ENCODE assay signal across 8 mouse cellular contexts in the genomic region with DNA sequence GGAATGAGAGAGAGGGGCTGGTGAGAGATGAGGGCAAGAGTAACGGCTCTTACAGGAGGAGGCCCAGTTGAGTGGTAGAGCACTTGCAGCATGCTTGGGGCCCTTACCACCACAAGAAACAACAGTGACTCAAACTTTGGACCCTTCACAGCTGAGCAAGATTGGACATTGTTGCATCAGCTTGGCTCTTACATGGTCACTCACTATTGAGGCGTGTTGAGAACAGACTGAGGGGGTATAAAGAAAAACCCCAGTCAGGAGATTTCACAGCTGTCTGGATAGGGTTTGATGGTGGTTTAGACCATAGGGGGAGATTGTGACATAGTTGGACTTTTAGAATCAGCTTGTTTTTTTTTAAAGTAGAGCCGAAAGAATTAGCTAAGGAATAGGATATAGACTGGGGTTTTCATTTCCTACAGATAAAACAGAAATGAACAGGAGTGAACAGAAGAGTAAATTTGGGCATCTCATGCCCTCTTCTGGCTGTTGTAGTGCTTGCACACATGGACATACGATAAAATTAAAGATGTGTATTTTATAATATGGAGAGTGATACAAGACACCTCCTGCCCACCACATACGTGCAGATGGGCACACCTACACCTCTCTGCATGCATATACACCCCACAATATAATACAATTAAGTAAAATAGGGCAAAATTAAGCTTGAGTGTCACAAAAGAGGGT. TPM values are rescaled to one million over a fixed set of nuclear protein-coding genes. Genes with fewer than 3 reads are reported as not detected.
A peak's percentile ranks its signal among the peaks of the same experiment; 100 is the strongest.
DNase-seq lines count a peak whose midpoint lies in the region; ATAC-seq and TF ChIP-seq lines count a peak whose summit lies in the region.
"Had no signal": no experiment of that assay in that cellular context is flagged by ENCODE, and none has a peak within 500 bp of the region (broad histone marks: within the 10 kb centered on the region; RNA-seq: fewer than 3 reads in every experiment).

No protein-coding gene starts in this region.

- peaks cover 53% of the 10 kb centered on the region for H3K36me3 ChIP-seq in limb, embryonic 14.5 days (ENCODE audit: control insufficient read depth, insufficient read depth, low read length)
- peaks cover 69% of the 10 kb centered on the region for H3K36me3 ChIP-seq in limb, embryonic 10.5 days
- H3K36me3 ChIP-seq in midbrain, postnatal 0 days (ENCODE audit: insufficient read depth, low read length) = no peaks in the 10 kb centered on the region

- H3K9ac ChIP-seq in limb, embryonic 14.5 days (ENCODE audit: low read depth, low read length, severe bottlenecking) = no peak overlapping the region
- H3K9ac ChIP-seq in midbrain, postnatal 0 days (replicated peaks; ENCODE audit: low read length, poor library complexity, severe bottlenecking) = no peak overlapping the region
- H3K9ac ChIP-seq: limb, embryonic 12.5 days had no signal

- no peak overlapping the region for H3K27ac ChIP-seq in limb, embryonic 14.5 days (replicated peaks; ENCODE audit: low read depth, low read length)
- no peak overlapping the region for H3K27ac ChIP-seq in limb, embryonic 10.5 days
- no peak overlapping the region for H3K27ac ChIP-seq in midbrain, postnatal 0 days (ENCODE audit: low read depth, low read length)
- H3K27ac ChIP-seq: limb, embryonic 12.5 days had no signal

- no peak overlapping the region for H3K4me3 ChIP-seq in limb, embryonic 14.5 days (replicated peaks; ENCODE audit: low read length)
- H3K4me3 ChIP-seq in limb, embryonic 10.5 days = no peak overlapping the region
- no peak overlapping the region for H3K4me3 ChIP-seq in midbrain, postnatal 0 days (ENCODE audit: low read depth, low read length)
- H3K4me3 ChIP-seq: limb, embryonic 12.5 days had no signal

- H3K4me2 ChIP-seq in limb, embryonic 14.5 days (replicated peaks; ENCODE audit: low read depth, low read length, severe bottlenecking) = no peak overlapping the region
- H3K4me2 ChIP-seq in midbrain, postnatal 0 days (ENCODE audit: low read depth, low read length, poor library complexity, severe bottlenecking) = no peak overlapping the region
- H3K4me2 ChIP-seq: limb, embryonic 12.5 days had no signal

- no peaks in the 10 kb centered on the region for H3K9me3 ChIP-seq in limb, embryonic 14.5 days (ENCODE audit: control insufficient read depth, low read length)
- H3K9me3 ChIP-seq in limb, embryonic 10.5 days (replicated peaks) = no peaks in the 10 kb centered on the region
- H3K9me3 ChIP-seq in midbrain, postnatal 0 days (ENCODE audit: low read length) = no peaks in the 10 kb centered on the region
- H3K9me3 ChIP-seq: limb, embryonic 12.5 days had no signal

- H3K27me3 ChIP-seq in limb, embryonic 14.5 days (ENCODE audit: control insufficient read depth, insufficient read depth, low read length) = no peaks in the 10 kb centered on the region
- no peaks in the 10 kb centered on the region for H3K27me3 ChIP-seq in limb, embryonic 10.5 days (ENCODE audit: low read depth, poor library complexity, severe bottlenecking)
- H3K27me3 ChIP-seq in midbrain, postnatal 0 days (ENCODE audit: insufficient read depth, low read length) = no peaks in the 10 kb centered on the region
- H3K27me3 ChIP-seq: limb, embryonic 12.5 days had no signal

- peak; percentile 73 for TF ChIP-seq CTCF in midbrain, postnatal 0 days (IDR thresholded peaks at IDR 0.05)

- no peaks in the 10 kb centered on the region for H3K4me1 ChIP-seq in limb, embryonic 14.5 days (ENCODE audit: control insufficient read depth, insufficient read depth, low read length)
- no peaks in the 10 kb centered on the region for H3K4me1 ChIP-seq in limb, embryonic 10.5 days
- H3K4me1 ChIP-seq in midbrain, postnatal 0 days (ENCODE audit: insufficient read depth, low read length) = no peaks in the 10 kb centered on the region
- H3K4me1 ChIP-seq: limb, embryonic 12.5 days had no signal

- DNase-seq in limb, embryonic 14.5 days (ENCODE audit: low spot score) = peak; percentile 17
- no peak for DNase-seq in limb, embryonic 10.5 days (ENCODE audit: low spot score)
- DNase-seq in MN1 (ENCODE audit: low spot score) = peak; percentile 22
- peak; percentile 57 for DNase-seq in midbrain, postnatal 0 days (ENCODE audit: low spot score)
- no peak for DNase-seq in adrenal gland, adult 8-10 months
- DNase-seq in urinary bladder, adult 18-20 months (ENCODE audit: low spot score in 2 of 2) = no peak

- ATAC-seq in limb, embryonic 14.5 days (ENCODE audit: low FRiP score, low read depth) = no peak
- 0 out of 2 replicates have a peak, but pooled peaks have one; percentile 55 for ATAC-seq in erythroblast, adult 5-6 weeks (replicated peaks; ENCODE audit: low FRiP score, poor library complexity, severe bottlenecking)
- peak; percentile 41; the same call in 1 of the 2 replicates for ATAC-seq in midbrain, postnatal 0 days (ENCODE audit: low FRiP score)

- 87% methylated on average over 5 of the region's 5 CpGs for WGBS in limb, embryonic 14.5 days
- 88% methylated on average over 5 of the region's 5 CpGs for WGBS in limb, embryonic 10.5 days
- 83% methylated on average over 5 of the region's 5 CpGs for WGBS in midbrain, postnatal 0 days

- TF ChIP-seq POLR2A in limb, embryonic 14.5 days (IDR thresholded peaks at IDR 0.05; ENCODE audit: borderline replicate concordance, extremely low read depth, insufficient read depth, insufficient read length) = no peak

RNA-seq across cellular contexts. Expression of gene Tm9sf2, which starts 23.4 kb away (rescaled TPM):
- polyA plus RNA-seq in limb, embryonic 14.5 days (2012; rRNA removed) = 92.5 and 128 TPM in 2 replicates
- polyA plus RNA-seq in limb, embryonic 14.5 days (2014; fragmentation: Nextera tagmentation; extraction: Ambion mirVana) = 153 and 154 TPM in 2 replicates
- polyA plus RNA-seq in limb, embryonic 10.5 days (2016; fragmentation: Nextera tagmentation; extraction: Ambion mirVana) = 102 and 115 TPM in 2 replicates
- 26.7 and 34.9 TPM in 2 replicates for total RNA-seq in erythroblast, adult 5-6 weeks (2015; ENCODE audit: low replicate concordance)
- total RNA-seq in erythroblast, adult 5-6 weeks (2017; ENCODE audit: low replicate concordance) = 28.7 and 35.7 TPM in 2 replicates
- total RNA-seq in midbrain, postnatal 0 days (2014; rRNA removed) = 81.6 and 90.5 TPM in 2 replicates
- 103 and 104 TPM in 2 replicates for polyA plus RNA-seq in midbrain, postnatal 0 days (2015; fragmentation: Nextera tagmentation; extraction: Ambion mirVana)
- 100 to 1,000 TPM; 156 to 193 (median 181) TPM for total RNA-seq in adrenal gland, adult 8-10 months (2022)

RNA-seq across cellular contexts. Expression of gene Clybl, which starts 51.2 kb away (rescaled TPM):
- polyA plus RNA-seq in limb, embryonic 14.5 days (2012; rRNA removed) = 9.1 and 13.3 TPM in 2 replicates
- polyA plus RNA-seq in limb, embryonic 14.5 days (2014; fragmentation: Nextera tagmentation; extraction: Ambion mirVana) = 16.8 and 20.4 TPM in 2 replicates
- 25.1 and 26.7 TPM in 2 replicates for polyA plus RNA-seq in limb, embryonic 10.5 days (2016; fragmentation: Nextera tagmentation; extraction: Ambion mirVana)
- total RNA-seq in erythroblast, adult 5-6 weeks (2015; ENCODE audit: low replicate concordance) = 11.1 and 24.4 TPM in 2 replicates
- 2.6 and 6.8 TPM in 2 replicates for total RNA-seq in erythroblast, adult 5-6 weeks (2017; ENCODE audit: low replicate concordance)
- 8.7 and 13.3 TPM in 2 replicates for total RNA-seq in midbrain, postnatal 0 days (2014; rRNA removed)
- polyA plus RNA-seq in midbrain, postnatal 0 days (2015; fragmentation: Nextera tagmentation; extraction: Ambion mirVana) = 21.1 and 21.6 TPM in 2 replicates
- total RNA-seq in adrenal gland, adult 8-10 months (2022) = 10 to 100 TPM; 49.7 to 81.2 (median 66.3) TPM

Comparison
In these comparisons a context has a peak if more than half of its experiments do, and no peak if none do; other contexts are left out.
1. DNase-seq: peak in limb, embryonic 14.5 days (single experiment), MN1 (single experiment) and midbrain, postnatal 0 days (single experiment); none in limb, embryonic 10.5 days (single experiment), adrenal gland, adult 8-10 months (single experiment) and urinary bladder, adult 18-20 months (0 of 2).